Mouse (Mus musculus): ENCODE measurements around the gene Cx3cr1.

GRCm38 (mm10) chr9:119979749-119980148 lies 89.9 kb downstream of the Cx3cr1 start:
- no peak for TF ChIP-seq POLR2A (IDR thresholded peaks at IDR 0.05; ENCODE audit: insufficient read length, low read depth)
- no peak for TF ChIP-seq POLR2AphosphoS2 (IDR thresholded peaks at IDR 0.05; ENCODE audit: insufficient read length, low read depth)
- no peak for TF ChIP-seq MAX (IDR thresholded peaks at IDR 0.05; ENCODE audit: low read depth)
- TF ChIP-seq E2F4 (IDR thresholded peaks at IDR 0.05; ENCODE audit: insufficient read depth), result no peak
- no peak for TF ChIP-seq USF1 (IDR thresholded peaks at IDR 0.05; ENCODE audit: low read depth)
